Mouse (Mus musculus): ENCODE results near the gene Hsf3. TPM values are rescaled to one million over a fixed set of nuclear protein-coding genes. Genes with fewer than 3 reads are reported as not detected.
"Not testable (repeated sequence)": the region's sequence is repeated elsewhere in the genome, so short reads cannot be mapped to it uniquely, and the experiment has no call there.

The Hsf3 gene
- polyA plus RNA-seq (2012; ENCODE audit: insufficient read depth, insufficient read length, low replicate concordance, missing spikeins): not detected in 2 replicates

DNA sequence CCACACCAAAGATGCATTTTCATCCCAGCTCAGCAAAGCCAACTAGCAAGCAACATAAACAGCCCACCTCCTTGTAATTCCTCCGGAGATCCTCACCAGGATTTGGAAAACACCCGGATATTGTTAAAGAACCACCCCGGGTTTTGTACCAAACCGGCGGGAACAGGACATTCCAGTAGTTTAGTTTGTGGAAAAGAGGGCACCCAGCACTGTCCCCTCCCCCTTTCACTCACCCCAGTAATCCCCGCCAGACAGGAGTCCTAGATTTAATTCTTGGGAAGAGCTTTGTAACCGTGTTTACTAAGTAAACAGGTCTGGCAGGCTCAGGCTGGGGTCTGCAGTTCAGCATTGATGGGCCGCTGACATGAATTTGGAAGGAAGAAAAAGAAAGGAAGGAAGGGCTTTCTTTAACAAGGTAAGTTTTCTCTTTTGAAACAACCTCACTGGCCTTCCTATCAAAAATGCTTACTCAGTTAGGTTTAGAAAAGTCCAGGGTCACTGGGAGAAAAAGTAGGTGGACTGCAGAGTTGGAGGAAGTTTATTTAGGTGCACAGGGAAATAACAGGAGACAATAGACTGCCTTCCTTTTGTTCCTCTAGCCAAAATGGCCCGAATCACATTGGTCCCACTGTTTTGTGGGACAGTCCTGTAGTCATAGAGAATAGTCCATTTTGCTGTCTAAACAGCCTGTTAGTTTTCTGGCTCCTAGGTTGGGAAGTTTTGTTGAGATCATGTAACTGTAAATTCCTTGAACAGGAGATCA lies at the start of gene Hsf3:
Gene Hsf3 (minus strand): TSS at position 94 of the 763 bp plus-strand sequence.
- TF ChIP-seq CTCF (IDR thresholded peaks at IDR 0.05; ENCODE audit: insufficient read depth, low read depth, low read length): no peak
- TF ChIP-seq POLR2A (IDR thresholded peaks at IDR 0.05; ENCODE audit: insufficient read depth, low read depth, low read length): no peak
- H3K4me1 ChIP-seq (ENCODE audit: control insufficient read depth, insufficient read depth, low read length): no peaks in the 10 kb centered on the region
- no peak within 1 kb of the TSS for H3K4me3 ChIP-seq (ENCODE audit: insufficient read depth, low read depth, low read length)
- WGBS: 23% methylated on average over 9 of the region's 9 CpGs
- no peak within 1 kb of the TSS for H3K27ac ChIP-seq (ENCODE audit: insufficient read depth, low read depth, low read length)

DNA sequence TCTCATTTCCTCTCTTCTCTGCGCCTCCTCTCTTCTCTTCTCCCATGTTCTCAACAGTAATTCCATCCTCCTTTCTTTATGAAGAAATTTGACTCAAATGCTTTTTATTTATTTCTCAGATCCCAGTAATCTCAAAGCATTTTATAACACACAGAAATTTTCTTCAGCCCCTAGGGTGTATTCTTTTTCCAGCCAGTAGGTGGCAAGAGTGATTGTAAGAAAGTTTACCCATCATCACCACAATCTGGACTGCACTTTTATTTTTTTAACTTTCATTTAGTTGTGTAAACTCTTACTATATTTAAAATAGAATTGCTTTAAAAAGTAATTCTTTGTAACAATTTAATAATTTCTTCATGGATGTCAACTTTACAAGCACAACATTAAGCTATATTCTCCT lies 45.5 kb upstream of the Hsf3 start:
- H3K4me1 ChIP-seq (ENCODE audit: control insufficient read depth, insufficient read depth, low read length): no peaks in the 10 kb centered on the region
- 71% methylated on average over 1 of the region's 1 CpGs for WGBS
- H3K27ac ChIP-seq (ENCODE audit: insufficient read depth, low read depth, low read length): no peak overlapping the region
- no peak overlapping the region for H3K4me3 ChIP-seq (ENCODE audit: insufficient read depth, low read depth, low read length)
- TF ChIP-seq POLR2A (IDR thresholded peaks at IDR 0.05; ENCODE audit: insufficient read depth, low read depth, low read length): no peak
- TF ChIP-seq CTCF (IDR thresholded peaks at IDR 0.05; ENCODE audit: insufficient read depth, low read depth, low read length): no peak

DNA sequence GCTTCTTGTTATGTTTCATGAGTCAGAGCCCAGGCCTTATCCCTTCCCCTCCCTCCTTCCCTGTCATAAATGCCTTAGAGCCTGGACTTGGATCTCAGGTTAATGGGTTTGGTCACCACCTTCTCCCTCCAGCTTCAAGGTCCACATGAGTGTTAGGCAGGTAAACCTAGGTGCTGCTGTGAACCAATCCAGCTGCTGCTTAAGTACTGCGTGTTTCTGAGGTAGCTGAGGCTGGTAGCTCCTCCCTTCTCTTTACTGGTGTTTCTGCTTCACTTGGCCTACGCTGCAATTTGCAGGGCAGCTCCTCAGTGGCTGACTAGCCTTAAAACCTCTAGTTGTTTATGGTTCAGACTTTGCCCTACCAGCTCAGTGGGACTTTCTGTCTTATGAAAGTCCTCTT lies 945 bp downstream of the Hsf3 start, which contains the start of gene Heph:
Gene Heph (plus strand): TSS at position 211 of the 400 bp plus-strand sequence.
- Histone ChIP-seq H3K4me3 (ENCODE audit: insufficient read depth, low read depth, low read length) (no peak within 1 kb of the TSS), H3K4me1 (ENCODE audit: control insufficient read depth, insufficient read depth, low read length) (no peaks in the 10 kb centered on the region), H3K27ac (ENCODE audit: insufficient read depth, low read depth, low read length) (no peak within 1 kb of the TSS)
- no peak for TF ChIP-seq CTCF (IDR thresholded peaks at IDR 0.05; ENCODE audit: insufficient read depth, low read depth, low read length)
- no peak for TF ChIP-seq POLR2A (IDR thresholded peaks at IDR 0.05; ENCODE audit: insufficient read depth, low read depth, low read length)
- WGBS: 59% methylated on average over 2 of the region's 2 CpGs

- H3K27ac ChIP-seq (ENCODE audit: insufficient read depth, low read depth, low read length): no peak overlapping the region
- H3K4me1 ChIP-seq (ENCODE audit: control insufficient read depth, insufficient read depth, low read length): no peaks in the 10 kb centered on the region
- no peak overlapping the region for H3K4me3 ChIP-seq (ENCODE audit: insufficient read depth, low read depth, low read length)
- TF ChIP-seq CTCF (IDR thresholded peaks at IDR 0.05; ENCODE audit: insufficient read depth, low read depth, low read length) (no peak), POLR2A (IDR thresholded peaks at IDR 0.05; ENCODE audit: insufficient read depth, low read depth, low read length) (no peak)
These were observed 36.7 kb downstream of the Hsf3 start for GRCm38 (mm10) chrX:96419383-96419782.

- 59% methylated on average over 1 of the region's 1 CpGs for WGBS
- Histone ChIP-seq H3K27ac (ENCODE audit: insufficient read depth, low read depth, low read length) (no peak overlapping the region), H3K4me3 (ENCODE audit: insufficient read depth, low read depth, low read length) (no peak overlapping the region), H3K4me1 (ENCODE audit: control insufficient read depth, insufficient read depth, low read length) (no peaks in the 10 kb centered on the region)
- TF ChIP-seq POLR2A (IDR thresholded peaks at IDR 0.05; ENCODE audit: insufficient read depth, low read depth, low read length) (no peak), CTCF (IDR thresholded peaks at IDR 0.05; ENCODE audit: insufficient read depth, low read depth, low read length) (no peak)
These were observed 38.4 kb downstream of the Hsf3 start for GRCm38 (mm10) chrX:96417733-96418132.

DNA sequence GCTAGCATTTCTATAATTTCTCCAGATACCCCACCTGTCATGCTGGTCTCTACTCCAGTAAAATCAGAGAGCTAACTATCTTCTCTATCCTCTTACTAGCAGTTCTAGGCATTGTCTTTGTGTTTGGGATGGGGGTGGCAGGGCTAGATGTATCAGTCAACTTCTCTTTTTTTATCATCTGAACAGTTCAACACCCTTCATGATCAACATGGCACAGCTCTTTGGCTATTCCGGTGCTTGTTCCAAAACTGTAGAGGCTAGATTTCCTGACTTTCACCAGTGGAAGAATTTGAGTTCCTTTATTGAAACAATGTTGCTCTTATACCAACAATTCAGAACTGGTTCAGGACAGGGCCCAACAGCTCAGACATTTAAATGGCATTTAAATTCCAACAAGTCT lies 39.1 kb downstream of the Hsf3 start:
- WGBS: 96% methylated on average over 1 of the region's 1 CpGs
- no peak overlapping the region for H3K4me3 ChIP-seq (ENCODE audit: insufficient read depth, low read depth, low read length)
- TF ChIP-seq CTCF (IDR thresholded peaks at IDR 0.05; ENCODE audit: insufficient read depth, low read depth, low read length): no peak
- no peak for TF ChIP-seq POLR2A (IDR thresholded peaks at IDR 0.05; ENCODE audit: insufficient read depth, low read depth, low read length)
- no peaks in the 10 kb centered on the region for H3K4me1 ChIP-seq (ENCODE audit: control insufficient read depth, insufficient read depth, low read length)
- H3K27ac ChIP-seq (ENCODE audit: insufficient read depth, low read depth, low read length): no peak overlapping the region

GRCm38 (mm10) chrX:96415351-96415750 lies 40.7 kb downstream of the Hsf3 start:
- H3K4me1 ChIP-seq (ENCODE audit: control insufficient read depth, insufficient read depth, low read length); H3K4me3 ChIP-seq (ENCODE audit: insufficient read depth, low read depth, low read length); H3K27ac ChIP-seq (ENCODE audit: insufficient read depth, low read depth, low read length): not testable (repeated sequence)
- 87% methylated on average over 4 of the region's 4 CpGs for WGBS

GRCm38 (mm10) chrX:96339108-96339507 lies 117.0 kb downstream of the Hsf3 start:
- no peaks in the 10 kb centered on the region for H3K4me1 ChIP-seq (ENCODE audit: control insufficient read depth, insufficient read depth, low read length)
- no peak overlapping the region for H3K4me3 ChIP-seq (ENCODE audit: insufficient read depth, low read depth, low read length)
- TF ChIP-seq CTCF (IDR thresholded peaks at IDR 0.05; ENCODE audit: insufficient read depth, low read depth, low read length) (no peak), POLR2A (IDR thresholded peaks at IDR 0.05; ENCODE audit: insufficient read depth, low read depth, low read length) (no peak)
- 58% methylated on average over 2 of the region's 2 CpGs for WGBS
- H3K27ac ChIP-seq (ENCODE audit: insufficient read depth, low read depth, low read length): no peak overlapping the region

GRCm38 (mm10) chrX:96329764-96330163 lies 126.3 kb downstream of the Hsf3 start:
- Histone ChIP-seq H3K27ac (ENCODE audit: insufficient read depth, low read depth, low read length) (no peak overlapping the region), H3K4me1 (ENCODE audit: control insufficient read depth, insufficient read depth, low read length) (no peaks in the 10 kb centered on the region), H3K4me3 (ENCODE audit: insufficient read depth, low read depth, low read length) (no peak overlapping the region)
- 58% methylated on average over 4 of the region's 4 CpGs for WGBS
- TF ChIP-seq CTCF (IDR thresholded peaks at IDR 0.05; ENCODE audit: insufficient read depth, low read depth, low read length) (no peak), POLR2A (IDR thresholded peaks at IDR 0.05; ENCODE audit: insufficient read depth, low read depth, low read length) (no peak)

Data from olfactory bulb, adult 2 months (tissue).